Mouse (Mus musculus) gastrocnemius, adult 2 months (tissue): ENCODE measurements around the gene Tbxas1. TPM values are rescaled to one million over a fixed set of nuclear protein-coding genes. Genes with fewer than 3 reads are reported as not detected.

Source experiments
- DNase-seq: peaks from one replicate; pipeline ENCODE4 v3.0.0; 2022
- H3K27ac ChIP-seq: fragments of 200-600 bp; 2 replicates; pipeline ENCODE4 v1.8.1; 2022; ENCODE audit warnings: mild to moderate bottlenecking
- H3K4me3 ChIP-seq: fragments of 200-600 bp; 2 replicates; pipeline ENCODE4 v1.8.1; 2022; ENCODE audit warnings: mild to moderate bottlenecking, moderate library complexity
- CTCF ChIP-seq: fragments of 200-600 bp; IDR thresholded peaks from 2 replicates; pipeline ENCODE4 v1.8.1; 2022; ENCODE audit warnings: antibody characterized with exemption, mild to moderate bottlenecking, moderate library complexity
- intact Hi-C: fragments of 180-260 bp; cut with DNase I; formaldehyde crosslinking; loops from one replicate; pipeline ENCODE4 v1.15.1; 2025
- total RNA-seq, 2 experiments: library from RNA; stranded (reverse); gene quantifications; 2 replicates each; pipeline ENCODE4 v1.2.3; 2021

The Tbxas1 gene
- total RNA-seq, 2 experiments from 2014 or later: 0.64 to 0.79 TPM

DNA sequence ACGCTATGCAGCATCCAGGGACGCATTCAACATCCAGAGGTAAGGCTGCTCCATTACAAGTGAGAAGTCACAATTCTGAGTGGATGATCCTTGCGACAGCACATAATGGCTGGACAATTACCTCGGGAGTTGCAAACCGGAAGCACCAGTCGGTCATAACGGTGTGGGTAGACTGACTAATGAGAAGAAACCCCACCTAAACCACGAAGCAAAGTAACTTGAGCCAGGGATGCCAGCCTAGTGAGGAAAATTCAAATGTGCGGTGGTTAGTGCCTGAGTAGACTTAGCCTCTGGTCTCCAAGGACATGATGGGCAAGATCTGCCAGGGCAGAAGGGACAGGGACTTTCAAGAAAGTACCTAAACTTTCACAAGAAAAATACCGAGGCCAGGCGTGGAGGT, 142.7 kb downstream of the Tbxas1 start:
- Histone ChIP-seq H3K4me3 (no peak overlapping the region), H3K27ac (no peak overlapping the region)
- TF ChIP-seq CTCF: no peak
- intact Hi-C loops: no loop called here
- DNase-seq: no peak

DNA sequence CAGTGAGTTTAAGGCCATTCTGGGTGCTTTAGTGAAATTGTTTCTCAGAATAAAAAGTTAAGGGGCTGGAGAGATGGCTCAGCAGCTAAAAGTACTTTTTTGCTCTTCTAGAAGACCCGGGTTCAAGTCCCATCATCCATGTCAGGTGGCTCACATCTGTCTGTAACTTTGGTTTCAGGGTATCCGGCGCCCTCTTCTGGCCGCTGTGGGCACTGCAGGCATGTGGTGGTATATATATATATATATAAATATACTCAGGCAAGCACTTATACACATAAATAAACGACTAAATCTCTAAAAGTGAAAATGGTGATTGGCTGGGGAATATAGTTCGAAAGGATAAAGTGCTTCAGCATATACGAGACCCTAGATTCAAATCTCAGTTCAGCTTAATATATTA, 143.6 kb downstream of the Tbxas1 start:
- intact Hi-C loops: no loop called here
- Histone ChIP-seq H3K27ac (no peak overlapping the region), H3K4me3 (no peak overlapping the region)
- DNase-seq: no peak
- peak; percentile 46; the same call in 1 of the 2 replicates for TF ChIP-seq CTCF

- H3K4me3 ChIP-seq: no peak overlapping the region
- no peak for TF ChIP-seq CTCF
- DNase-seq: no peak
- H3K27ac ChIP-seq: no peak overlapping the region
- intact Hi-C loops: no loop called here
Observed at GRCm38 (mm10) chr6:39019219-39019618, 144.0 kb downstream of the Tbxas1 start.

GRCm38 (mm10) chr6:39021909-39022308, 146.7 kb downstream of the Tbxas1 start:
- DNase-seq: no peak
- TF ChIP-seq CTCF: no peak
- Histone ChIP-seq H3K27ac (no peak overlapping the region), H3K4me3 (no peak overlapping the region)
- intact Hi-C loops: no loop called here

DNA sequence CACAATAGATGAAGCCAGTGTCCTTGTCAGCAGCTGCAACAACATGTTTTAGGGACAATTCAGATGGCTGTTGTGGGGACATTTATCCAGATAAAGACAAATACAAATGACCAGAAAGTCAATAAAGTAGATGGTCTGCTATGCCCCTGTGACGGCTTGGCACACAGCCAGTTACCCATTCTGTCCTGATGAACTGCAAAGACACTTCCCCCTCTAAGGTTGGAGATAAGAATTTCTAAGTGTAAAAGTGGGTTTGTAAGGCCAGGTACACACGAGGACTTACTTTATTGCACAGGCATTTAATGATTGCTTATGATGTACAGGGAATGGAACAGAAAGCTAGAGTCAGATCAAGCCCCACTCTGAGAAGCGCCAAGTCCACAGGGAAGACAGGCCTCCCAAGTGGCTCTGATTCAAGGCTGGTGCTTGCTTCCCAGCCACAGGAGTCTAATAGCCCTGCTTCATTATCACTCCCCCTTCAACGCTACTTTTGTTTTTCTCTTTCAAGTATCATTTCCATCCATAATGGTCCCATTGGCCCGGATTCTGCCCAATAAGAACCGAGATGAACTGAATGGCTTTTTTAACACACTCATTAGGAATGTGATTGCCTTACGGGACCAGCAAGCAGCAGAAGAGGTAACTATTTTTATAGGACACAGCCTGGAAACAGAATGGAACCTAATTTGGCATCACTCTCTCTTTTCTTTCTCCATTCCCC, 147.4 kb downstream of the Tbxas1 start:
- intact Hi-C loops: no loop called here
- no peak for TF ChIP-seq CTCF

DNA sequence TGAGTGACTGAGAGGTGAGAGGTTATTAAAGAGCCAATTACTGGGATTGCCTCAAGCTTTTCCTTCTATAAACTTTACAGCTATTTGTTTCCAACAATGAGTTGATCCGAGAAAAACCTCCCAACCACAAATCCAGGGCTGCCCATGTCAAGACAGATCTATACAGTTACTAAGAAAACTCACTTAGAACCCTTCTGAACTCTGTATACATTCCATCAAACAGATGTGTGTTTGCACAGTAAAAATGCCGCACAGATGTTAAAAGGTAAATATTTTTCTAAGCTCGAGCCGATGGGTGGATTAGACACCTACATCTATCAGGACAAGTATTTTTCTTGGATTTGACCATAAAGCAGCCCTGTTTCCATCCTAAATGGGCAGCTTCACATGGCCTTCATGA, 149.4 kb downstream of the Tbxas1 start:
- intact Hi-C loops: no loop called here
- TF ChIP-seq CTCF: no peak
- no peak for DNase-seq
- no peak overlapping the region for H3K27ac ChIP-seq
- H3K4me3 ChIP-seq: no peak overlapping the region

More for the DNA sequence above, 147.4 kb downstream of the Tbxas1 start:
- no peak for DNase-seq
- Histone ChIP-seq H3K4me3 (no peak overlapping the region), H3K27ac (no peak overlapping the region)

GRCm38 (mm10) chr6:39025038-39025437, 149.8 kb downstream of the Tbxas1 start:
- Histone ChIP-seq H3K4me3 (no peak overlapping the region), H3K27ac (no peak overlapping the region)
- intact Hi-C loops: no loop called here
- no peak for TF ChIP-seq CTCF
- DNase-seq: no peak

- Histone ChIP-seq H3K27ac (no peak overlapping the region), H3K4me3 (no peak overlapping the region)
- intact Hi-C loops: no loop called here
- no peak for DNase-seq
- no peak for TF ChIP-seq CTCF
Observed at GRCm38 (mm10) chr6:39030714-39031113, 155.5 kb downstream of the Tbxas1 start.

DNA sequence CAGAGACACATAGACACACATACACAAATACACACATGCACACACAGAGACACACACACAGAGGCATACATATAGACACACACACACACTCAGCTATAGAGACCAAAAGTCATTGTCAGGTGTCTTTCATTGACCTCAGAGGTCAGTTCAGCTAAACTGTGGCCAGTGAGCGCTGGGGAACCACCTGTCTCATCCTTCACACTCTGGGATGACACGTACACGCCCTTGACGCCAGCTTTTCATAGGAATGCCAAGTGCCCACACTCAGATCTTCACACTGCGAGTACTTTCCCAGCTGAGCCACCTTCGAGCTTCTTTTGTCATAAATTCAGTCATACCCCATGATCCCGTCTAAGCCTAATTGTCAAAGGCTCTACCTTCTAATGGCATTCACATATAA, 158.5 kb downstream of the Tbxas1 start:
- Histone ChIP-seq H3K4me3 (no peak overlapping the region), H3K27ac (peak overlapping the region; percentile 50)
- peak; percentile 35 for DNase-seq
- intact Hi-C loops: no loop called here
- no peak for TF ChIP-seq CTCF

GRCm38 (mm10) chr6:39035039-39035438, 159.8 kb downstream of the Tbxas1 start:
- DNase-seq: no peak
- H3K4me3 ChIP-seq: no peak overlapping the region
- no peak for TF ChIP-seq CTCF
- peak overlapping the region; percentile 50 for H3K27ac ChIP-seq
- intact Hi-C loops: no loop called here

DNA sequence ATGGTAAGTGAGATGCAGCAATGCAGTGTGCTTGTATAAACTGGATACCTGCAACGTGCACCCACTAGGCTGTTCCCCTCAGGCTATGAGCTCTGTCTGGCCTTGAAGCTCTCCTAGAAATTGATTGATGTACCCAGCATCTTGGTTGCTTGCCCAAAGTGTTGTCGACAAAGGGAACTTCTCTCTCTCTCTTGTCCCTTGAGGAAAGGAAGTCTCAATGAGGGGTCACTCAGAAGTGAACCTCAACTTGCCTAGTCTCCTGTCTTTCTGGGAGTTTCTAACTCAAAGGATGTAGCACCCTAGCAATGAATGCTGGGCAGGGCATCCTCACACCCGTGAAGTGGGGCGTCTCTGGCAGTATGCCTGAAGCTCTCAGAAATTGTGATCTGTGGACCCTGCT, 161.0 kb downstream of the Tbxas1 start:
- TF ChIP-seq CTCF: no peak
- DNase-seq: no peak
- intact Hi-C loops: no loop called here
- H3K4me3 ChIP-seq: no peak overlapping the region
- H3K27ac ChIP-seq: no peak overlapping the region

- intact Hi-C loops: no loop called here
- Histone ChIP-seq H3K4me3 (no peak overlapping the region), H3K27ac (no peak overlapping the region)
- DNase-seq: no peak
- no peak for TF ChIP-seq CTCF
Observed at GRCm38 (mm10) chr6:39040451-39040850, 165.2 kb downstream of the Tbxas1 start.

DNA sequence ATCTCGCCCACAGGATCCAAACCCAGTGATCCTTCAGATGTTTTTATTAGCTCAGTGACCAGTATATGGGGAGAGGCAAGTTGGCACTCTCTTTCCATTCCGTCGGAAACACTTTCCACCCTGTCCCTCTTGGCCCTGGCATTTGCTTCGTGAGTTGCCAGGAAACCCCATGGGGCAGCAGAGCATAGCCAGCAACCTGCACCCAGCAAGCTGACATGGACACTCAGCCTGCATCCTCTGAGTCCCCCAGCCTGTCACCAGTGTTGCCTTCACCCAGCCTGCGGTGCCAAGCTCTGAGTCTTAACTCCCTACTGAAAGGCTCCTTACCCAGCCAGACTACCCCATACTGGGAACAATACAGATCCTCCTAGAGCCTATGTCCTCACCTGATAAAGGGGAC, 173.9 kb downstream of the Tbxas1 start:
- H3K4me3 ChIP-seq: no peak overlapping the region
- TF ChIP-seq CTCF: no peak
- intact Hi-C loops: no loop called here
- peak overlapping the region; percentile 38; the same call in 1 of the 2 replicates for H3K27ac ChIP-seq
- DNase-seq: peak; percentile 58

DNA sequence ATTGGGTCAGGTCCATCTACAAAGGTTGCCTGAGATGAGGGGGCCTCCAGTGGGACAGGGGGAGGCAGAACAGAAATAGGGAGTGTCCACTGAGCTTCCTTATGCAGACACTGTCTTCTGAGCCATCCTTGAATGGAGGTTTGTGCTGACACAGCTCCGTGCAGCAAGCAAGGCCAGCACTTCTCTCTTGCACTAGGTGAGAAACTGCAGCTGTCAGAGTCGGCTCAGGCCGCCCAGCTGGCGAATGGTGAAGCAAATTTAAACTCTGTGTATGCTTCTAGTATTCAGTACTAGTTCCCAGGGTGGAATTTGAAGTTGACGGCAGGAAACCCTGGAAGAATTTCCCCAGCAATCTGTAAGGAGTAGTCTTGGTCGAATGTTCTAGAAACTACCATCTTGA, 175.6 kb downstream of the Tbxas1 start:
- Histone ChIP-seq H3K27ac (peak overlapping the region; percentile 73), H3K4me3 (no peak overlapping the region)
- TF ChIP-seq CTCF: no peak
- intact Hi-C loops: no loop called here
- peak; percentile 51 for DNase-seq
